Mouse (Mus musculus): ENCODE results near the gene Vps45. TPM values are rescaled to one million over a fixed set of nuclear protein-coding genes. Genes with fewer than 3 reads are reported as not detected.

Gene Vps45
- polyA plus RNA-seq, 1 experiment, result 4.1 TPM

- no peaks in the 10 kb centered on the region for H3K27me3 ChIP-seq (ENCODE audit: control insufficient read depth, insufficient read depth, low read length)
- no peak overlapping the region for H3K4me3 ChIP-seq (ENCODE audit: control insufficient read depth, low read depth, low read length)
- TF ChIP-seq CTCF (IDR thresholded peaks at IDR 0.05; ENCODE audit: control insufficient read depth, insufficient read depth, insufficient replicate concordance, low read depth, low read length) (no peak), POLR2A (IDR thresholded peaks at IDR 0.05; ENCODE audit: control insufficient read depth, low read depth, low read length) (no peak)
- peaks cover 6% of the 10 kb centered on the region for H3K4me1 ChIP-seq (ENCODE audit: control insufficient read depth, insufficient read depth, low read length)
- H3K36me3 ChIP-seq (ENCODE audit: control insufficient read depth, insufficient read depth, low read length), result no peaks in the 10 kb centered on the region
- peak overlapping the region; percentile 62; the same call in 1 of the 2 replicates for H3K27ac ChIP-seq (ENCODE audit: control insufficient read depth, insufficient read depth, low read depth, low read length)
Observed at GRCm38 (mm10) chr3:95993881-95994280, 64.4 kb downstream of the Vps45 start.

- Histone ChIP-seq H3K27ac (ENCODE audit: control insufficient read depth, insufficient read depth, low read depth, low read length) (0 out of 2 replicates have a peak overlapping the region, but pooled peaks have one; percentile 35), H3K4me3 (ENCODE audit: control insufficient read depth, low read depth, low read length) (no peak overlapping the region), H3K27me3 (ENCODE audit: control insufficient read depth, insufficient read depth, low read length) (no peaks in the 10 kb centered on the region), H3K36me3 (ENCODE audit: control insufficient read depth, insufficient read depth, low read length) (no peaks in the 10 kb centered on the region), H3K4me1 (ENCODE audit: control insufficient read depth, insufficient read depth, low read length) (peaks cover 6% of the 10 kb centered on the region)
- TF ChIP-seq POLR2A (IDR thresholded peaks at IDR 0.05; ENCODE audit: control insufficient read depth, low read depth, low read length) (no peak), CTCF (IDR thresholded peaks at IDR 0.05; ENCODE audit: control insufficient read depth, insufficient read depth, insufficient replicate concordance, low read depth, low read length) (no peak)
Observed at GRCm38 (mm10) chr3:95992990-95993603, 65.2 kb downstream of the Vps45 start.

GRCm38 (mm10) chr3:95990413-95990941, 67.8 kb downstream of the Vps45 start:
- no peak overlapping the region for H3K4me3 ChIP-seq (ENCODE audit: control insufficient read depth, low read depth, low read length)
- H3K4me1 ChIP-seq (ENCODE audit: control insufficient read depth, insufficient read depth, low read length), result peaks cover 19% of the 10 kb centered on the region
- TF ChIP-seq CTCF (IDR thresholded peaks at IDR 0.05; ENCODE audit: control insufficient read depth, insufficient read depth, insufficient replicate concordance, low read depth, low read length) (no peak), POLR2A (IDR thresholded peaks at IDR 0.05; ENCODE audit: control insufficient read depth, low read depth, low read length) (no peak)
- H3K27me3 ChIP-seq (ENCODE audit: control insufficient read depth, insufficient read depth, low read length), result no peaks in the 10 kb centered on the region
- H3K27ac ChIP-seq (ENCODE audit: control insufficient read depth, insufficient read depth, low read depth, low read length), result no peak overlapping the region
- H3K36me3 ChIP-seq (ENCODE audit: control insufficient read depth, insufficient read depth, low read length), result no peaks in the 10 kb centered on the region

GRCm38 (mm10) chr3:95988969-95989368, 69.3 kb downstream of the Vps45 start:
- Histone ChIP-seq H3K36me3 (ENCODE audit: control insufficient read depth, insufficient read depth, low read length) (no peaks in the 10 kb centered on the region), H3K4me1 (ENCODE audit: control insufficient read depth, insufficient read depth, low read length) (peaks cover 14% of the 10 kb centered on the region), H3K4me3 (ENCODE audit: control insufficient read depth, low read depth, low read length) (no peak overlapping the region), H3K27ac (ENCODE audit: control insufficient read depth, insufficient read depth, low read depth, low read length) (no peak overlapping the region), H3K27me3 (ENCODE audit: control insufficient read depth, insufficient read depth, low read length) (no peaks in the 10 kb centered on the region)
- no peak for TF ChIP-seq CTCF (IDR thresholded peaks at IDR 0.05; ENCODE audit: control insufficient read depth, insufficient read depth, insufficient replicate concordance, low read depth, low read length)
- TF ChIP-seq POLR2A (IDR thresholded peaks at IDR 0.05; ENCODE audit: control insufficient read depth, low read depth, low read length), result no peak

- H3K27ac ChIP-seq (ENCODE audit: control insufficient read depth, insufficient read depth, low read depth, low read length), result no peak overlapping the region
- H3K4me1 ChIP-seq (ENCODE audit: control insufficient read depth, insufficient read depth, low read length), result peaks cover 14% of the 10 kb centered on the region
- TF ChIP-seq POLR2A (IDR thresholded peaks at IDR 0.05; ENCODE audit: control insufficient read depth, low read depth, low read length) (no peak), CTCF (IDR thresholded peaks at IDR 0.05; ENCODE audit: control insufficient read depth, insufficient read depth, insufficient replicate concordance, low read depth, low read length) (no peak)
- H3K4me3 ChIP-seq (ENCODE audit: control insufficient read depth, low read depth, low read length), result no peak overlapping the region
- no peaks in the 10 kb centered on the region for H3K36me3 ChIP-seq (ENCODE audit: control insufficient read depth, insufficient read depth, low read length)
- H3K27me3 ChIP-seq (ENCODE audit: control insufficient read depth, insufficient read depth, low read length), result no peaks in the 10 kb centered on the region
Observed at GRCm38 (mm10) chr3:95988138-95988537, 70.1 kb downstream of the Vps45 start.

- no peak overlapping the region for H3K4me3 ChIP-seq (ENCODE audit: control insufficient read depth, low read depth, low read length)
- no peaks in the 10 kb centered on the region for H3K36me3 ChIP-seq (ENCODE audit: control insufficient read depth, insufficient read depth, low read length)
- TF ChIP-seq CTCF (IDR thresholded peaks at IDR 0.05; ENCODE audit: control insufficient read depth, insufficient read depth, insufficient replicate concordance, low read depth, low read length) (no peak), POLR2A (IDR thresholded peaks at IDR 0.05; ENCODE audit: control insufficient read depth, low read depth, low read length) (no peak)
- no peaks in the 10 kb centered on the region for H3K27me3 ChIP-seq (ENCODE audit: control insufficient read depth, insufficient read depth, low read length)
- peaks cover 14% of the 10 kb centered on the region for H3K4me1 ChIP-seq (ENCODE audit: control insufficient read depth, insufficient read depth, low read length)
- H3K27ac ChIP-seq (ENCODE audit: control insufficient read depth, insufficient read depth, low read depth, low read length), result no peak overlapping the region
Observed at GRCm38 (mm10) chr3:95987386-95988110, 70.7 kb downstream of the Vps45 start.

- TF ChIP-seq CTCF (IDR thresholded peaks at IDR 0.05; ENCODE audit: control insufficient read depth, insufficient read depth, insufficient replicate concordance, low read depth, low read length), result no peak
- TF ChIP-seq POLR2A (IDR thresholded peaks at IDR 0.05; ENCODE audit: control insufficient read depth, low read depth, low read length), result no peak
- Histone ChIP-seq H3K4me1 (ENCODE audit: control insufficient read depth, insufficient read depth, low read length) (peaks cover 14% of the 10 kb centered on the region), H3K36me3 (ENCODE audit: control insufficient read depth, insufficient read depth, low read length) (no peaks in the 10 kb centered on the region), H3K27ac (ENCODE audit: control insufficient read depth, insufficient read depth, low read depth, low read length) (no peak overlapping the region), H3K27me3 (ENCODE audit: control insufficient read depth, insufficient read depth, low read length) (no peaks in the 10 kb centered on the region), H3K4me3 (ENCODE audit: control insufficient read depth, low read depth, low read length) (no peak overlapping the region)
Observed at GRCm38 (mm10) chr3:95986984-95987383, 71.3 kb downstream of the Vps45 start.
